In the genomic region with DNA sequence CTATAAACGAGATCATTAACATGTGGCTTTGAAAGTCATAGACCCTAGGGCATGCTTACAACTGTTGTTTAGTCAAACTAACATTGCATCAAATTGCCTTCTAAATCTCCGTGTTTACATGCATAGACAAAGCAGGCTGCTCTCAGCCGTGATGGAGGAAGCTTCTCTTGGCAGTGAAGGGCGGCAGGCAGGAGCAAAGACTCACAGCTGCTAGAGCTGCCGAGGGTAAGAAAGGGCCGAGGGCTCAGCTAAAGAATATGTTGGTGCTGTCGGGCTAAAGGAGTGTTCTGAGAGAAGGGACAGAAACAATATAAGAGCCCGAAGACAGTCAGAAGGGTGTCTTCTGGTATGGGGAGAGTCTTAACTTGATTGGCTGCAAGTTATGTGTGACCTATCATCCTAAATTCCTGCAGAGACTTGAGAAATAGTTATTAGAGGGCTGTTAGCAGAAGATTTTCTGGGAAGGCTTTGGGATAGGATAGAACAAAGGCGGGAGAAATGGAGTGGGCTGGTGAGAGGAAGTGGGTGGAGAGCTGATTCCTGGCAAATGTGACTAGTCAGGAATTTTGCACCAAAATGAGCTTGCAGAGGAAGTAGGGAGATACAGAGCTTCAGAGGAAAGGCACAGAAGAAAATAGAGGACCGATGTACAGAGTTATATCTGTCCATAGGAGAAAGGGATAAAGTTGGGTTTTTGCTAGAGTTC, we compare ENCODE assay signal across 17 mouse cellular contexts. TPM values are rescaled to one million over a fixed set of nuclear protein-coding genes. Genes with fewer than 3 reads are reported as not detected.
DNase-seq lines count a peak whose midpoint lies in the region; ATAC-seq and TF ChIP-seq lines count a peak whose summit lies in the region.
"Had no signal": no experiment of that assay in that cellular context is flagged by ENCODE, and none has a peak within 500 bp of the region (broad histone marks: within the 10 kb centered on the region; RNA-seq: fewer than 3 reads in every experiment).

No protein-coding gene starts in this region.

- H3K4me1 ChIP-seq in lung, adult 2 months (ENCODE audit: control insufficient read depth, insufficient read depth, low read length): no peaks in the 10 kb centered on the region
- no peaks in the 10 kb centered on the region for H3K4me1 ChIP-seq in stomach, postnatal 0 days (replicated peaks; ENCODE audit: control insufficient read depth, insufficient read depth)
- H3K4me1 ChIP-seq in liver, postnatal 0 days (ENCODE audit: insufficient read depth): no peaks in the 10 kb centered on the region
- H3K4me1 ChIP-seq: embryonic facial prominence, embryonic 13.5 days; limb, embryonic 10.5 days had no signal

- ATAC-seq in stomach, postnatal 0 days (ENCODE audit: low FRiP score, low TSS enrichment): peak; percentile 42; the same call in 1 of the 2 replicates
- no peak for ATAC-seq in liver, postnatal 0 days

- no peak overlapping the region for H3K9ac ChIP-seq in stomach, postnatal 0 days (ENCODE audit: low read length)
- H3K9ac ChIP-seq in liver, postnatal 0 days (replicated peaks): no peak overlapping the region
- H3K9ac ChIP-seq: embryonic facial prominence, embryonic 13.5 days; liver, embryonic 14.5 days had no signal

- TF ChIP-seq EP300 in stomach, postnatal 0 days (optimal IDR thresholded peaks at IDR 0.05): no peak
- no peak for TF ChIP-seq EP300 in liver, postnatal 0 days (IDR thresholded peaks at IDR 0.05; ENCODE audit: low read depth)

- no peaks in the 10 kb centered on the region for H3K36me3 ChIP-seq in stomach, postnatal 0 days (ENCODE audit: control insufficient read depth, insufficient read depth, low read length)
- H3K36me3 ChIP-seq in liver, postnatal 0 days (replicated peaks; ENCODE audit: insufficient read depth, low read length): no peaks in the 10 kb centered on the region
- H3K36me3 ChIP-seq: embryonic facial prominence, embryonic 13.5 days; limb, embryonic 10.5 days had no signal

- H3K27ac ChIP-seq in stomach, postnatal 0 days (replicated peaks): peak overlapping the region; percentile 61
- H3K27ac ChIP-seq in liver, postnatal 0 days (ENCODE audit: low read depth): no peak overlapping the region
- H3K27ac ChIP-seq: embryonic facial prominence, embryonic 13.5 days; limb, embryonic 10.5 days; liver, embryonic 14.5 days had no signal

- WGBS in lung, adult 2 months: 56% methylated on average over 10 of the region's 10 CpGs
- 48% methylated on average over 10 of the region's 10 CpGs for WGBS in stomach, postnatal 0 days
- WGBS in liver, postnatal 0 days (ENCODE audit: insufficient replicate concordance): 58% methylated on average over 10 of the region's 10 CpGs

- TF ChIP-seq POLR2A in lung, adult 2 months (IDR thresholded peaks at IDR 0.05; ENCODE audit: borderline replicate concordance, extremely low read depth, low read depth, low read length): no peak

- H3K9me3 ChIP-seq in stomach, postnatal 0 days (ENCODE audit: control insufficient read depth, low read length): no peaks in the 10 kb centered on the region
- no peaks in the 10 kb centered on the region for H3K9me3 ChIP-seq in liver, postnatal 0 days (ENCODE audit: low read length)
- H3K9me3 ChIP-seq: embryonic facial prominence, embryonic 13.5 days; limb, embryonic 10.5 days had no signal

- H3K4me3 ChIP-seq in lung, adult 2 months (replicated peaks; ENCODE audit: extremely low read depth, low read depth, low read length): no peak overlapping the region
- H3K4me3 ChIP-seq in stomach, postnatal 0 days (ENCODE audit: low read depth, low read length): no peak overlapping the region
- no peak overlapping the region for H3K4me3 ChIP-seq in liver, postnatal 0 days (ENCODE audit: low read depth, low read length)
- H3K4me3 ChIP-seq: embryonic facial prominence, embryonic 13.5 days; limb, embryonic 10.5 days; myocyte had no signal

- DNase-seq in frontal cortex, postnatal 36 days (ENCODE audit: low spot score in 2 of 2): peak; percentile 41 to 48
- DNase-seq in frontal cortex, postnatal 25 days (ENCODE audit: low spot score in 2 of 2): no peak
- peak; percentile 7 for DNase-seq in kidney, postnatal 10 days
- DNase-seq in kidney, adult 11 months: no peak
- peak; percentile 18 for DNase-seq in lung, postnatal 10 days
- DNase-seq in lung, adult 2 months: no peak
- no peak for DNase-seq in stomach, postnatal 0 days (ENCODE audit: low spot score)
- DNase-seq in liver, postnatal 0 days: no peak
- DNase-seq: adrenal gland, postnatal 10 days; cerebellum, postnatal 36 days; gastrocnemius, postnatal 14 days had no signal

- 0 out of 2 replicates have a peak overlapping the region, but pooled peaks have one; percentile 8 for H3K4me2 ChIP-seq in stomach, postnatal 0 days (replicated peaks; ENCODE audit: low read depth)
- no peak overlapping the region for H3K4me2 ChIP-seq in liver, postnatal 0 days (ENCODE audit: low read depth, low read length)
- H3K4me2 ChIP-seq: embryonic facial prominence, embryonic 13.5 days; midbrain, embryonic 11.5 days had no signal

- no peak for TF ChIP-seq CTCF in lung, adult 2 months (IDR thresholded peaks at IDR 0.05; ENCODE audit: insufficient read depth, low read length)
- TF ChIP-seq CTCF in stomach, postnatal 0 days (IDR thresholded peaks at IDR 0.05; ENCODE audit: low read depth): no peak
- TF ChIP-seq CTCF in liver, postnatal 0 days (IDR thresholded peaks at IDR 0.05; ENCODE audit: low read depth): no peak

- H3K27me3 ChIP-seq in stomach, postnatal 0 days (ENCODE audit: control insufficient read depth, insufficient read depth, low read length): no peaks in the 10 kb centered on the region
- H3K27me3 ChIP-seq in liver, postnatal 0 days (ENCODE audit: insufficient read depth, low read length): no peaks in the 10 kb centered on the region
- H3K27me3 ChIP-seq: embryonic facial prominence, embryonic 13.5 days had no signal

RNA-seq across cellular contexts. Expression of a gene that starts 37.7 kb away (rescaled TPM):
- polyA plus RNA-seq in lung, adult 2 months (2012; rRNA removed): not detected in 2 replicates
- not detected in 2 replicates for polyA plus RNA-seq in stomach, postnatal 0 days (2015; fragmentation: Nextera tagmentation; extraction: Ambion mirVana)
- not detected in 2 replicates for polyA plus RNA-seq in liver, postnatal 0 days (2015; fragmentation: Nextera tagmentation; extraction: Ambion mirVana)
- polyA plus RNA-seq: embryonic facial prominence, embryonic 13.5 days; forebrain, embryonic 11.5 days; limb, embryonic 10.5 days; liver, embryonic 14.5 days; midbrain, embryonic 11.5 days; myocyte had no signal

RNA-seq across cellular contexts. Expression of a gene that starts 37.9 kb away (rescaled TPM):
- 0.12 TPM in 1 of 2 replicates, not detected in the other for polyA plus RNA-seq in lung, adult 2 months (2012; rRNA removed)
- 0.16 and 0.17 TPM in 2 replicates for polyA plus RNA-seq in stomach, postnatal 0 days (2015; fragmentation: Nextera tagmentation; extraction: Ambion mirVana)
- 0.15 and 0.32 TPM in 2 replicates for polyA plus RNA-seq in liver, postnatal 0 days (2015; fragmentation: Nextera tagmentation; extraction: Ambion mirVana)
- polyA plus RNA-seq: embryonic facial prominence, embryonic 13.5 days; forebrain, embryonic 11.5 days; limb, embryonic 10.5 days; liver, embryonic 14.5 days; midbrain, embryonic 11.5 days had no signal

Comparison
In these comparisons a context has a peak if more than half of its experiments do, and no peak if none do; other contexts are left out.
1. DNase-seq: peak in frontal cortex, postnatal 36 days (2 of 2), kidney, postnatal 10 days (single experiment) and lung, postnatal 10 days (single experiment); none in frontal cortex, postnatal 25 days (0 of 2), kidney, adult 11 months (single experiment), lung, adult 2 months (single experiment), stomach, postnatal 0 days (single experiment) and liver, postnatal 0 days (single experiment).